Mouse (Mus musculus) liver, postnatal 0 days (tissue): ENCODE results near the gene Gli2. TPM values are rescaled to one million over a fixed set of nuclear protein-coding genes. Genes with fewer than 3 reads are reported as not detected.

Source experiments
- ATAC-seq: fragments of 200-750 bp; cut with Nextera tagmentation; 2 replicates; pipeline ENCODE4 v1.8.0; 2017; ENCODE audit warnings: mild to moderate bottlenecking, moderate library complexity
- DNase-seq: peaks from one replicate; pipeline ENCODE4 v3.0.0-alpha.2; 2016
- H3K27ac ChIP-seq: fragments of 300-500 bp; sonication (generic); 2 replicates; pipeline ENCODE4 v1.5.1; 2014; ENCODE audit warnings: antibody characterized with exemption, moderate library complexity, mild to moderate bottlenecking, low read depth
- H3K27me3 ChIP-seq: fragments of 300-500 bp; sonication (generic); 2 replicates; pipeline ENCODE4 v1.6.1; 2014; ENCODE audit warnings: low read length, control low read depth, mixed read lengths; ENCODE audit not compliant: insufficient read depth
- H3K36me3 ChIP-seq: fragments of 300-500 bp; sonication (generic); replicated peaks from 2 replicates; pipeline ENCODE4 v1.6.1; 2014; ENCODE audit warnings: mild to moderate bottlenecking, control low read depth, low read length, moderate library complexity, mixed read lengths; ENCODE audit not compliant: insufficient read depth
- H3K4me1 ChIP-seq: fragments of 300-500 bp; sonication (generic); 2 replicates; pipeline ENCODE4 v1.6.1; 2014; ENCODE audit warnings: antibody characterized with exemption, mild to moderate bottlenecking, control low read depth; ENCODE audit not compliant: insufficient read depth
- H3K4me2 ChIP-seq: fragments of 300-500 bp; sonication (generic); 2 replicates; pipeline ENCODE4 v1.6.1; 2014; ENCODE audit warnings: low read depth, mild to moderate bottlenecking, low read length, moderate library complexity, mixed read lengths
- H3K4me3 ChIP-seq: fragments of 300-500 bp; sonication (generic); 2 replicates; pipeline ENCODE4 v1.5.1; 2014; ENCODE audit warnings: low read depth, low read length
- H3K9ac ChIP-seq: fragments of 300-500 bp; sonication (generic); replicated peaks from 2 replicates; pipeline ENCODE4 v1.6.1; 2014; ENCODE audit warnings: mild to moderate bottlenecking, moderate library complexity
- H3K9me3 ChIP-seq: fragments of 300-500 bp; sonication (generic); 2 replicates; pipeline ENCODE4 v1.6.1; 2016; ENCODE audit warnings: mild to moderate bottlenecking, control low read depth, low read length, mixed read lengths
- CTCF ChIP-seq: sonication (generic); IDR thresholded peaks from 2 replicates; pipeline ENCODE4 v1.5.1; 2016; ENCODE audit warnings: antibody characterized with exemption, low read depth
- EP300 ChIP-seq: IDR thresholded peaks from 2 replicates; pipeline ENCODE4 v1.6.1; 2016; ENCODE audit warnings: antibody characterized with exemption, low read depth, mild to moderate bottlenecking
- WGBS: fragments of 180-500 bp; shearing (Covaris S2); extraction: QIAGEN DNeasy Blood & Tissue Kit; methylation state at CpG from one replicate; pipeline ENCODE4 v1.1.7; 2014; ENCODE audit not compliant: insufficient replicate concordance; 5-methylcytosine and 5-hydroxymethylcytosine counted together
- polyA plus RNA-seq: library from polyadenylated mRNA; unstranded; fragments of >200 nt; fragmentation: Nextera tagmentation; extraction: Ambion mirVana; gene quantifications from 2 replicates; pipeline ENCODE4 v1.2.1, GENCODE M21; 2015

Gli2 gene
- 0.27 and 0.28 TPM in 2 replicates for polyA plus RNA-seq

DNA sequence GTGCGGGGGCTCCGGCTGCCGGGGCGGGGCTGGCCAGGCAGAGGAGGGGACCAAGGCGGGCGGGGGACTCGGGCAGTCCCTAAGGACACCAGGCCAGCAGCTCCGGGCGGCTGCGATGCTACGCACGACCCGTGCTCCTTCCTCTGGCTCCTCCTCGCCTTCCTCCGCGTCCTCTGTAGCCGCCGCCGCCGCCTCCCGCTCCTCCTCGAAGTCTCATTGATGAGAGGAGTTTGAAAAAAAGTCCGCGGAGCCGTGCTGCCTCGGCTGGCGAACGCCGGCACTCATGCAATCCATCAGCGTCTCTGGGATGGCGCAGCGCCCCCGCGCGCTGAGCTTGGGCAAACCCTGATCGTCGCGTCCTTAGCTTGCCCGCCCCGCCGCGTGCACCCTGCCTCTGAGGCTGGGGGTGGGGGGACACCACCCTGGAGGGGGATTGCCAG, at the start of gene Gli2:
TSS of gene Gli2 (minus strand) at position 218 of the 440 bp plus-strand sequence.
- Histone ChIP-seq H3K27ac (no peak within 1 kb of the TSS), H3K4me2 (peak within 1 kb of the TSS; percentile 74), H3K36me3 (no peaks in the 10 kb centered on the region), H3K9me3 (no peaks in the 10 kb centered on the region), H3K4me3 (peak within 1 kb of the TSS; percentile 46), H3K4me1 (peaks cover 8% of the 10 kb centered on the region), H3K27me3 (peaks cover 69% of the 10 kb centered on the region), H3K9ac (peak within 1 kb of the TSS; percentile 34; the same call in 1 of the 2 replicates)
- DNase-seq, result peak; percentile 71
- TF ChIP-seq EP300, result no peak
- peak; percentile 72 for TF ChIP-seq CTCF
- peak; percentile 72 for ATAC-seq
- under 1% methylated on average over 39 of the region's 42 CpGs for WGBS

DNA sequence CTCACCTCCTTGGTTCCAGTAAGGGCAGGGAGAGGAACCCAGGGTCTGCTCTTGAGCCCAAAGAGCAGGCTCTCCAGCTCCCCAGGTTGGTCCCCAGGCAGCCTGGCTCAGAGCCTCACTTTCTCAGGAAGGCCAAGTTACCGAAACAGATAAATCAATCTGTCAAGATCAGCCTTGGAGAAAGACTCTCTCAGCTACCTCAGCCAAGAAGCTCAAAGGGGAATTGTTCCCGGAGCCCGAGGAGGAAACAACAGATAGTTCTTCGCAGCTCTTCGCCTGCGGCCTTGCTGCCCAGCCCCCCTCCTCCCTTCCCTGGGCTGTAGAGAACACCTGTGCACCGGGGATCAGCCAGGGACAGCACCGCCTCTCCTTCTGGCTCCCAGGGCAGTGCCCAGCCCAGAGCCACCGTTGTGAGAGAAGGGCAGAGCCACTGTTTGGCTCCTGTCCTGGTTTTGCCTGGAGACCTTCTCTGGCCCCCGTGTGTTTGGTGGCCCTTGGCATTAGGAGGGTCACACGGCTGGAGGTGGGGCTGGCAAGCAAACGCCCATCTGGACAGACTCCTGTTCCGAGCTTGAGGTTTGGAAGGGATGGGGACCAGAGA, 44.6 kb upstream of the Gli2 start:
- no peak for ATAC-seq
- Histone ChIP-seq H3K27ac (no peak overlapping the region), H3K4me2 (no peak overlapping the region), H3K9me3 (no peaks in the 10 kb centered on the region), H3K36me3 (no peaks in the 10 kb centered on the region), H3K4me3 (no peak overlapping the region), H3K4me1 (no peaks in the 10 kb centered on the region), H3K9ac (no peak overlapping the region), H3K27me3 (no peaks in the 10 kb centered on the region)
- DNase-seq, result no peak
- TF ChIP-seq EP300, result no peak
- no peak for TF ChIP-seq CTCF
- WGBS, result 48% methylated on average over 13 of the region's 13 CpGs

DNA sequence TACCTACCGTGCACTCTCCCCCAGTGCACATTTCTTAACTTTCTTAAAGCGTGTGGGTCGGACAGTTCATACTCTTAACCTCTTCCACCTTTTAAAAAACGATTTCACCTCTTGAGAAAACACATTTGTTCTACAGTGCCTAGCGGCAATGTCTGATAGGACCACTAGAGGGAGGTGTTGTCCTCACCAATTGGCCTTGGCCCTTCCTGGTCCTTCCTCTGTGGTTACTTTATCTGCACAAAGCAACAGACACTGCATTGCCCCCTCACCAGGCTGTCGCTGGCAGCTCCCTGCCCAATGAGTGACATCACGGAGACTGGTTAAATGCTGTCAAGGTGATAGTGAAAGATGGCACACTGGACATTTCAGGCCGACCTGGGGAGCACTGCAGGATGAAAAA, 40.3 kb upstream of the Gli2 start:
- Histone ChIP-seq H3K36me3 (no peaks in the 10 kb centered on the region), H3K4me2 (no peak overlapping the region), H3K4me3 (no peak overlapping the region), H3K9ac (no peak overlapping the region), H3K27me3 (no peaks in the 10 kb centered on the region), H3K27ac (no peak overlapping the region), H3K4me1 (no peaks in the 10 kb centered on the region), H3K9me3 (no peaks in the 10 kb centered on the region)
- peak; percentile 67 for DNase-seq
- ATAC-seq, result peak; percentile 25; the same call in 1 of the 2 replicates
- WGBS, result 11% methylated on average over 8 of the region's 8 CpGs
- TF ChIP-seq CTCF (peak; percentile 89), EP300 (no peak)

DNA sequence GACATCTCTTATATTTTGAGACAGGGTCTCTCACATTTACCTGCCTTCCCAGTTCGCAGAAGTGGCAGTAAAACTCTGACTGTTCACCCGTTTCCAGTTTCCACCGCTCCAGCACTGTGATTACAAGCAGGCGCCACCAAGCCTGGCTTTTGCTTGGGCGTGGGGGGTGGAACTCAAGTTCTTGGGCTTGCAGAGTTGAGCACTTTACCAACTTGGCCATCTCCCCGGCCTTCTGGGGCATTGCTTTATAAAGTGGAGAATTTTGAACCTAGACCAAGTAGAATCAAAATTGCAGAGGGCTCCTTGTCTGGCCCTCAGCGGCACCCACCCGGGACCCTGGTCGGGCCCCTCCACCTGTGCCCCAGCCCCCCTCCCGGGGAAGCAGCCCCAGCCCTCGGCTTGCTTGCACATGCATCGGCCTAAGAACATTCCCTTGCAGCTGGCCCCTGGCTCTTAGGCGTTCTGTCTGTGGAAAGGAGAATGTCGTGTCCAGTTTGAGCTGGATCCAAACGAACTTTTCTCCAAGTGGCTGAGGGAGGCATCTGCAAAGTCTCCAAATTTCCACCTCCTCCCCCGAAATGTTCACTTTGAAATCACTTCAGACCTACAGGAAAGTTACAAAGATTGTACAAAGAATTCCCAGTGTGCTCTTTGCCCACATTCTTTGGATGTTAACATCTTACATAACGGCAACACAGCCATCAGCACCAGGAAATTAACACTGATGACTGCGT, 36.6 kb upstream of the Gli2 start:
- TF ChIP-seq EP300, result no peak
- no peak for TF ChIP-seq CTCF
- Histone ChIP-seq H3K4me3 (no peak overlapping the region), H3K36me3 (no peaks in the 10 kb centered on the region), H3K4me2 (no peak overlapping the region), H3K9me3 (no peaks in the 10 kb centered on the region), H3K27me3 (no peaks in the 10 kb centered on the region), H3K27ac (no peak overlapping the region), H3K4me1 (no peaks in the 10 kb centered on the region), H3K9ac (no peak overlapping the region)
- 74% methylated on average over 18 of the region's 18 CpGs for WGBS
- ATAC-seq (no peak), DNase-seq (no peak)

DNA sequence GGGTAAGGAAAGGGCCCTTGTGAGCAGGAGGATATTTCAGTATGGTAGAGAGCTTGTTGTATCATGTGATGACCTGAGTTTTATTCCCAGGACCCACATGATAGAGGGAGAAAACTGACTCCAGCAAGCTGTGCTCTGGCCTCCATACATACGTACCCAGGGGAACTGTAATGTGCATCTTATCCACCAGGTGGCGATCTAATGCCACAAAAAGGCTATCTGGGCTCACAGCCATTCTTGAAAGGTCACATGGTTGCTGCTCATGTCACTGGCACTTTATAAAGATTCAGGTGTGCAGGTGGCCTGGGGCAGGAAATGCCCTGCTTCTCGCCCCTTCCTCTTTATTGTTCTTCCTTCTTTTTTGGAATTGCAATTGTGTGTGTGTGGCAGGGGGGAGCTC, 34.1 kb upstream of the Gli2 start:
- Histone ChIP-seq H3K9ac (no peak overlapping the region), H3K4me2 (no peak overlapping the region), H3K4me1 (no peaks in the 10 kb centered on the region), H3K9me3 (no peaks in the 10 kb centered on the region), H3K27me3 (no peaks in the 10 kb centered on the region), H3K27ac (no peak overlapping the region), H3K4me3 (no peak overlapping the region), H3K36me3 (no peaks in the 10 kb centered on the region)
- DNase-seq, result peak; percentile 78
- TF ChIP-seq EP300 (no peak), CTCF (peak; percentile 94)
- 11% methylated on average over 3 of the region's 3 CpGs for WGBS
- ATAC-seq, result peak; percentile 71

DNA sequence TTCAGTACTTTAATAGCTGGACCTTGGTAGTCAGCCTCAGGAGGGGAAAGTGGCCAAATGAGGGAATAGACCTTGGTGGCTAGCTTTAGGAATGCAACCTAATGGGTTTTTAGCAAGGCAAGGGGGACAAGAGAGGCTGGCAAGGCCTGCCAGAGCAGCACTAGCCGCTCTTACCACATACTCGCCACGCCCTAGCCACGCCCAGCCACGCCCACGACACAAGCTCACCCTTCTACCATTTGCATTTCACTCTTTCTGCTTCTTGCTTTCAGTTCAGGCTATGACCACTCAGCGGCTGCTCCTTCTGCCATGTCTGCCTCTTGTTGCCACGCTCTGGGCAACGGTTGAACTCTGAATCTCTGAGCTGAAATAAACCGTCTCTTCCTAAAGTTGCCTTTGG, 32.4 kb upstream of the Gli2 start:
- WGBS, result 49% methylated on average over 10 of the region's 10 CpGs
- H3K27ac ChIP-seq, result no peak overlapping the region
- H3K27me3 ChIP-seq, result no peaks in the 10 kb centered on the region
- H3K9me3 ChIP-seq, result no peaks in the 10 kb centered on the region
- no peak overlapping the region for H3K4me2 ChIP-seq
- no peak overlapping the region for H3K4me3 ChIP-seq
- H3K36me3 ChIP-seq, result no peaks in the 10 kb centered on the region
- no peaks in the 10 kb centered on the region for H3K4me1 ChIP-seq
- no peak overlapping the region for H3K9ac ChIP-seq
- TF ChIP-seq CTCF, result no peak
- no peak for TF ChIP-seq EP300
- ATAC-seq (no peak), DNase-seq (peak; percentile 51)
